Mouse (Mus musculus): Measurements from ENCODE around the gene Slc18a3. TPM values are rescaled to one million over a fixed set of nuclear protein-coding genes. Genes with fewer than 3 reads are reported as not detected.
A peak's percentile ranks its signal among the peaks of the same experiment; 100 is the strongest.

Slc18a3 gene
- polyA plus RNA-seq, 1 experiment from 2014 or later: 8.6 TPM

- ATAC-seq: no peak
- no peak overlapping the region for H3K27ac ChIP-seq (ENCODE audit: low read length)
- no peak overlapping the region for H3K9ac ChIP-seq (ENCODE audit: low read depth, low read length)
- H3K9me3 ChIP-seq (ENCODE audit: control insufficient read depth, low read length): no peaks in the 10 kb centered on the region
- H3K27me3 ChIP-seq (replicated peaks; ENCODE audit: control insufficient read depth, insufficient read depth, low read length): no peaks in the 10 kb centered on the region
- H3K4me2 ChIP-seq (ENCODE audit: low read depth, low read length): no peak overlapping the region
- H3K36me3 ChIP-seq (ENCODE audit: control insufficient read depth, insufficient read depth, low read length): no peaks in the 10 kb centered on the region
- no peaks in the 10 kb centered on the region for H3K4me1 ChIP-seq (ENCODE audit: control insufficient read depth, insufficient read depth, low read length)
- 76% methylated on average over 9 of the region's 9 CpGs for WGBS
- no peak overlapping the region for H3K4me3 ChIP-seq (ENCODE audit: low read length)
Measured at GRCm38 (mm10) chr14:32502764-32503688, 38.4 kb upstream of the Slc18a3 start.

GRCm38 (mm10) chr14:32501303-32501702 lies 36.7 kb upstream of the Slc18a3 start:
- no peak overlapping the region for H3K4me3 ChIP-seq (ENCODE audit: low read length)
- H3K36me3 ChIP-seq (ENCODE audit: control insufficient read depth, insufficient read depth, low read length): no peaks in the 10 kb centered on the region
- no peak overlapping the region for H3K27ac ChIP-seq (ENCODE audit: low read length)
- no peaks in the 10 kb centered on the region for H3K9me3 ChIP-seq (ENCODE audit: control insufficient read depth, low read length)
- no peak for ATAC-seq
- no peaks in the 10 kb centered on the region for H3K4me1 ChIP-seq (ENCODE audit: control insufficient read depth, insufficient read depth, low read length)
- H3K9ac ChIP-seq (ENCODE audit: low read depth, low read length): no peak overlapping the region
- no peaks in the 10 kb centered on the region for H3K27me3 ChIP-seq (replicated peaks; ENCODE audit: control insufficient read depth, insufficient read depth, low read length)
- 69% methylated on average over 2 of the region's 2 CpGs for WGBS
- no peak overlapping the region for H3K4me2 ChIP-seq (ENCODE audit: low read depth, low read length)

- Histone ChIP-seq H3K9ac (ENCODE audit: low read depth, low read length) (no peak overlapping the region), H3K27me3 (replicated peaks; ENCODE audit: control insufficient read depth, insufficient read depth, low read length) (no peaks in the 10 kb centered on the region), H3K36me3 (ENCODE audit: control insufficient read depth, insufficient read depth, low read length) (no peaks in the 10 kb centered on the region), H3K4me3 (ENCODE audit: low read length) (no peak overlapping the region), H3K9me3 (ENCODE audit: control insufficient read depth, low read length) (no peaks in the 10 kb centered on the region), H3K4me2 (ENCODE audit: low read depth, low read length) (no peak overlapping the region), H3K4me1 (ENCODE audit: control insufficient read depth, insufficient read depth, low read length) (no peaks in the 10 kb centered on the region), H3K27ac (ENCODE audit: low read length) (no peak overlapping the region)
- WGBS: 62% methylated on average over 8 of the region's 8 CpGs
- ATAC-seq: no peak
Measured at GRCm38 (mm10) chr14:32496115-32496850, 31.6 kb upstream of the Slc18a3 start.

- ATAC-seq: peak; percentile 23; the same call in 1 of the 2 replicates
- WGBS: 13% methylated on average over 13 of the region's 13 CpGs
- no peaks in the 10 kb centered on the region for H3K4me1 ChIP-seq (ENCODE audit: control insufficient read depth, insufficient read depth, low read length)
- H3K27me3 ChIP-seq (replicated peaks; ENCODE audit: control insufficient read depth, insufficient read depth, low read length): no peaks in the 10 kb centered on the region
- no peaks in the 10 kb centered on the region for H3K36me3 ChIP-seq (ENCODE audit: control insufficient read depth, insufficient read depth, low read length)
- H3K9ac ChIP-seq (ENCODE audit: low read depth, low read length): no peak overlapping the region
- no peaks in the 10 kb centered on the region for H3K9me3 ChIP-seq (ENCODE audit: control insufficient read depth, low read length)
- no peak overlapping the region for H3K27ac ChIP-seq (ENCODE audit: low read length)
- peak overlapping the region; percentile 10 for H3K4me3 ChIP-seq (ENCODE audit: low read length)
- peak overlapping the region; percentile 47 for H3K4me2 ChIP-seq (ENCODE audit: low read depth, low read length)
Measured at GRCm38 (mm10) chr14:32492521-32492920, 27.9 kb upstream of the Slc18a3 start.

GRCm38 (mm10) chr14:32482061-32482460 lies 17.4 kb upstream of the Slc18a3 start:
- WGBS: 8% methylated on average over 3 of the region's 3 CpGs
- no peaks in the 10 kb centered on the region for H3K36me3 ChIP-seq (ENCODE audit: control insufficient read depth, insufficient read depth, low read length)
- H3K4me3 ChIP-seq (ENCODE audit: low read length): no peak overlapping the region
- no peak overlapping the region for H3K9ac ChIP-seq (ENCODE audit: low read depth, low read length)
- H3K4me1 ChIP-seq (ENCODE audit: control insufficient read depth, insufficient read depth, low read length): no peaks in the 10 kb centered on the region
- H3K27ac ChIP-seq (ENCODE audit: low read length): no peak overlapping the region
- no peaks in the 10 kb centered on the region for H3K27me3 ChIP-seq (replicated peaks; ENCODE audit: control insufficient read depth, insufficient read depth, low read length)
- ATAC-seq: no peak
- no peaks in the 10 kb centered on the region for H3K9me3 ChIP-seq (ENCODE audit: control insufficient read depth, low read length)
- H3K4me2 ChIP-seq (ENCODE audit: low read depth, low read length): no peak overlapping the region

- Histone ChIP-seq H3K4me3 (ENCODE audit: low read length) (no peak overlapping the region), H3K9me3 (ENCODE audit: control insufficient read depth, low read length) (no peaks in the 10 kb centered on the region), H3K36me3 (ENCODE audit: control insufficient read depth, insufficient read depth, low read length) (no peaks in the 10 kb centered on the region), H3K9ac (ENCODE audit: low read depth, low read length) (no peak overlapping the region), H3K4me2 (ENCODE audit: low read depth, low read length) (no peak overlapping the region), H3K27ac (ENCODE audit: low read length) (no peak overlapping the region), H3K27me3 (replicated peaks; ENCODE audit: control insufficient read depth, insufficient read depth, low read length) (no peaks in the 10 kb centered on the region), H3K4me1 (ENCODE audit: control insufficient read depth, insufficient read depth, low read length) (no peaks in the 10 kb centered on the region)
- WGBS: 80% methylated on average over 1 of the region's 1 CpGs
- ATAC-seq: no peak
Measured at GRCm38 (mm10) chr14:32477581-32477980, 12.9 kb upstream of the Slc18a3 start.

GRCm38 (mm10) chr14:32476559-32476958 lies 11.9 kb upstream of the Slc18a3 start:
- H3K36me3 ChIP-seq (ENCODE audit: control insufficient read depth, insufficient read depth, low read length): no peaks in the 10 kb centered on the region
- H3K4me1 ChIP-seq (ENCODE audit: control insufficient read depth, insufficient read depth, low read length): no peaks in the 10 kb centered on the region
- H3K4me3 ChIP-seq (ENCODE audit: low read length): no peak overlapping the region
- H3K9ac ChIP-seq (ENCODE audit: low read depth, low read length): no peak overlapping the region
- 81% methylated on average over 6 of the region's 6 CpGs for WGBS
- no peak overlapping the region for H3K27ac ChIP-seq (ENCODE audit: low read length)
- no peaks in the 10 kb centered on the region for H3K27me3 ChIP-seq (replicated peaks; ENCODE audit: control insufficient read depth, insufficient read depth, low read length)
- H3K9me3 ChIP-seq (ENCODE audit: control insufficient read depth, low read length): no peaks in the 10 kb centered on the region
- no peak for ATAC-seq
- H3K4me2 ChIP-seq (ENCODE audit: low read depth, low read length): no peak overlapping the region

GRCm38 (mm10) chr14:32472996-32473395 lies 8.3 kb upstream of the Slc18a3 start:
- 10% methylated on average over 4 of the region's 4 CpGs for WGBS
- H3K36me3 ChIP-seq (ENCODE audit: control insufficient read depth, insufficient read depth, low read length): no peaks in the 10 kb centered on the region
- no peaks in the 10 kb centered on the region for H3K4me1 ChIP-seq (ENCODE audit: control insufficient read depth, insufficient read depth, low read length)
- H3K4me3 ChIP-seq (ENCODE audit: low read length): no peak overlapping the region
- no peak for ATAC-seq
- no peak overlapping the region for H3K27ac ChIP-seq (ENCODE audit: low read length)
- no peak overlapping the region for H3K4me2 ChIP-seq (ENCODE audit: low read depth, low read length)
- no peak overlapping the region for H3K9ac ChIP-seq (ENCODE audit: low read depth, low read length)
- H3K9me3 ChIP-seq (ENCODE audit: control insufficient read depth, low read length): no peaks in the 10 kb centered on the region
- H3K27me3 ChIP-seq (replicated peaks; ENCODE audit: control insufficient read depth, insufficient read depth, low read length): no peaks in the 10 kb centered on the region

- Histone ChIP-seq H3K27me3 (replicated peaks; ENCODE audit: control insufficient read depth, insufficient read depth, low read length) (peaks cover 47% of the 10 kb centered on the region), H3K4me3 (ENCODE audit: low read length) (no peak overlapping the region), H3K36me3 (ENCODE audit: control insufficient read depth, insufficient read depth, low read length) (no peaks in the 10 kb centered on the region), H3K4me2 (ENCODE audit: low read depth, low read length) (no peak overlapping the region), H3K4me1 (ENCODE audit: control insufficient read depth, insufficient read depth, low read length) (peaks cover 16% of the 10 kb centered on the region), H3K9me3 (ENCODE audit: control insufficient read depth, low read length) (no peaks in the 10 kb centered on the region), H3K27ac (ENCODE audit: low read length) (no peak overlapping the region), H3K9ac (ENCODE audit: low read depth, low read length) (no peak overlapping the region)
- WGBS: 7% methylated on average over 5 of the region's 5 CpGs
- ATAC-seq: no peak
Measured at GRCm38 (mm10) chr14:32467606-32468005, 3.0 kb upstream of the Slc18a3 start.
